15 mouse cellular contexts compared by ENCODE assay signal in genomic region chr5:88649250-88650173, GRCm38 (mm10). TPM values are rescaled to one million over a fixed set of nuclear protein-coding genes. Genes with fewer than 3 reads are reported as not detected.
DNase-seq lines count a peak whose midpoint lies in the region; ATAC-seq and TF ChIP-seq lines count a peak whose summit lies in the region.
"Had no signal": no experiment of that assay in that cellular context is flagged by ENCODE, and none has a peak within 500 bp of the region (broad histone marks: within the 10 kb centered on the region; RNA-seq: fewer than 3 reads in every experiment).

No protein-coding gene starts in this region.

- H3K36me3 ChIP-seq in heart, adult 2 months (ENCODE audit: control insufficient read depth, insufficient read depth, low read length): no peaks in the 10 kb centered on the region
- H3K36me3 ChIP-seq in lung, embryonic 14.5 days (ENCODE audit: insufficient read depth): peaks cover 29% of the 10 kb centered on the region
- H3K36me3 ChIP-seq in lung, postnatal 0 days (ENCODE audit: insufficient read depth, low read length): no peaks in the 10 kb centered on the region; the same call in 1 of the 2 replicates
- peaks cover 18% of the 10 kb centered on the region; the same call in 1 of the 2 replicates for H3K36me3 ChIP-seq in intestine, embryonic 15.5 days

- intact Hi-C loops in heart, adult 2 months (cut with DNase I): no loop called here
- intact Hi-C loops in left cerebral cortex, postnatal 4 days (cut with DNase I): no loop called here

- no peak overlapping the region for H3K9ac ChIP-seq in heart, adult 2 months (ENCODE audit: low read depth, low read length)
- no peak overlapping the region for H3K9ac ChIP-seq in lung, embryonic 14.5 days
- no peak overlapping the region for H3K9ac ChIP-seq in lung, postnatal 0 days (replicated peaks; ENCODE audit: low read depth)
- H3K9ac ChIP-seq in intestine, embryonic 15.5 days: no peak overlapping the region
- H3K9ac ChIP-seq: neural tube, embryonic 13.5 days had no signal

- H3K27ac ChIP-seq in heart, adult 2 months: no peak overlapping the region
- no peak overlapping the region for H3K27ac ChIP-seq in lung, embryonic 14.5 days (ENCODE audit: low read depth)
- H3K27ac ChIP-seq in lung, postnatal 0 days (ENCODE audit: low read length): no peak overlapping the region
- no peak overlapping the region for H3K27ac ChIP-seq in intestine, embryonic 15.5 days
- H3K27ac ChIP-seq: layer of hippocampus, adult 2 months; neural tube, embryonic 13.5 days had no signal

- H3K4me2 ChIP-seq in lung, embryonic 14.5 days: no peak overlapping the region
- no peak overlapping the region for H3K4me2 ChIP-seq in lung, postnatal 0 days (replicated peaks; ENCODE audit: low read depth, low read length)
- no peak overlapping the region for H3K4me2 ChIP-seq in intestine, embryonic 15.5 days (replicated peaks)
- H3K4me2 ChIP-seq: neural tube, embryonic 13.5 days had no signal

- H3K27me3 ChIP-seq in heart, adult 2 months (ENCODE audit: control insufficient read depth, insufficient read depth, low read length): no peaks in the 10 kb centered on the region
- H3K27me3 ChIP-seq in lung, embryonic 14.5 days (ENCODE audit: insufficient read depth, low read length): no peaks in the 10 kb centered on the region
- H3K27me3 ChIP-seq in lung, postnatal 0 days (replicated peaks; ENCODE audit: insufficient read depth, low read length): no peaks in the 10 kb centered on the region
- no peaks in the 10 kb centered on the region for H3K27me3 ChIP-seq in intestine, embryonic 15.5 days (replicated peaks)
- H3K27me3 ChIP-seq: neural tube, embryonic 13.5 days had no signal

- no peak for TF ChIP-seq POLR2A in heart, adult 2 months (IDR thresholded peaks at IDR 0.05; ENCODE audit: insufficient read depth, low read depth, low read length)

- no peak for TF ChIP-seq EP300 in heart, adult 2 months (IDR thresholded peaks at IDR 0.05; ENCODE audit: insufficient read depth, low read depth, low read length)
- no peak for TF ChIP-seq EP300 in lung, postnatal 0 days (IDR thresholded peaks at IDR 0.05)

- ATAC-seq in lung, embryonic 14.5 days (ENCODE audit: insufficient read depth): peak; percentile 50; the same call in 1 of the 2 replicates
- no peak for ATAC-seq in lung, postnatal 0 days
- peak; percentile 57; the same call in 1 of the 2 replicates for ATAC-seq in intestine, embryonic 15.5 days
- 0 out of 2 replicates have a peak, but pooled peaks have one; percentile 8 for ATAC-seq in megakaryocyte, adult 5-6 weeks (ENCODE audit: poor library complexity, severe bottlenecking)

- peak; percentile 84 for DNase-seq in heart, adult 11 months
- DNase-seq in heart, adult 2 months: no peak
- DNase-seq in lung, embryonic 14.5 days: peak; percentile 21
- no peak for DNase-seq in lung, postnatal 0 days (ENCODE audit: low spot score)
- no peak for DNase-seq in ovary, postnatal 36 days (ENCODE audit: low spot score)
- DNase-seq in left cerebral cortex, postnatal 4 days: no peak
- DNase-seq: adrenal gland, postnatal 25 days; cerebellum, adult 2 months; embryo, embryonic 11 days; lung, postnatal 14 days; thymus, adult 2 months had no signal

- 70% methylated on average over 17 of the region's 17 CpGs for WGBS in heart, adult 2 months
- WGBS in lung, embryonic 14.5 days: 67% methylated on average over 17 of the region's 17 CpGs
- 60% methylated on average over 17 of the region's 17 CpGs for WGBS in lung, postnatal 0 days
- WGBS in intestine, embryonic 15.5 days: 74% methylated on average over 17 of the region's 17 CpGs

- no peak overlapping the region for H3K4me3 ChIP-seq in heart, adult 2 months
- H3K4me3 ChIP-seq in lung, embryonic 14.5 days (ENCODE audit: low read depth, low read length): no peak overlapping the region
- no peak overlapping the region for H3K4me3 ChIP-seq in lung, postnatal 0 days (ENCODE audit: low read depth, low read length)
- no peak overlapping the region for H3K4me3 ChIP-seq in intestine, embryonic 15.5 days (replicated peaks)
- H3K4me3 ChIP-seq: layer of hippocampus, adult 2 months; neural tube, embryonic 13.5 days had no signal

- no peaks in the 10 kb centered on the region; the same call in 1 of the 2 replicates for H3K4me1 ChIP-seq in heart, adult 2 months (ENCODE audit: control insufficient read depth, insufficient read depth, low read length)
- no peaks in the 10 kb centered on the region for H3K4me1 ChIP-seq in lung, embryonic 14.5 days (ENCODE audit: insufficient read depth)
- no peaks in the 10 kb centered on the region for H3K4me1 ChIP-seq in lung, postnatal 0 days (ENCODE audit: insufficient read depth, low read depth, low read length)
- H3K4me1 ChIP-seq in intestine, embryonic 15.5 days (replicated peaks): no peaks in the 10 kb centered on the region
- H3K4me1 ChIP-seq: neural tube, embryonic 13.5 days had no signal

- H3K9me3 ChIP-seq in lung, embryonic 14.5 days (ENCODE audit: low read depth, low read length): no peaks in the 10 kb centered on the region
- H3K9me3 ChIP-seq in lung, postnatal 0 days (ENCODE audit: low read length): no peaks in the 10 kb centered on the region
- H3K9me3 ChIP-seq in intestine, embryonic 15.5 days: no peaks in the 10 kb centered on the region
- H3K9me3 ChIP-seq: neural tube, embryonic 13.5 days had no signal

- no peaks in the 10 kb centered on the region for H3K79me2 ChIP-seq in heart, adult 2 months (replicated peaks; ENCODE audit: control insufficient read depth, insufficient read depth, low read length)

- no peak for TF ChIP-seq CTCF in heart, adult 2 months (IDR thresholded peaks at IDR 0.05)
- no peak for TF ChIP-seq CTCF in lung, embryonic 14.5 days (IDR thresholded peaks at IDR 0.05; ENCODE audit: low read depth)
- TF ChIP-seq CTCF in lung, postnatal 0 days (IDR thresholded peaks at IDR 0.05): no peak

RNA-seq across cellular contexts. Expression of gene Grsf1, which starts 26.5 kb away (rescaled TPM):
- total RNA-seq in heart, adult 2 months (2021): 100 to 1,000 TPM; 187 to 211 TPM
- polyA plus RNA-seq in heart, adult 2 months (2012; rRNA removed): 63.6 and 111 TPM in 2 replicates
- 71.4 and 73.3 TPM in 2 replicates for polyA plus RNA-seq in lung, embryonic 14.5 days (2014; fragmentation: Nextera tagmentation; extraction: Ambion mirVana)
- 45.4 and 46.0 TPM in 2 replicates for polyA plus RNA-seq in lung, postnatal 0 days (2015; fragmentation: Nextera tagmentation; extraction: Ambion mirVana)
- polyA plus RNA-seq in intestine, embryonic 15.5 days (2015; fragmentation: Nextera tagmentation; extraction: Ambion mirVana): 47.2 and 47.9 TPM in 2 replicates
- total RNA-seq in megakaryocyte, adult 5-6 weeks (2015): 56.5 TPM in 2 replicates
- total RNA-seq in megakaryocyte, adult 5-6 weeks (2017): 74.6 and 83.2 TPM in 2 replicates
- total RNA-seq in left cerebral cortex, postnatal 4 days (2021): 10 to 100 TPM; 63.4 to 66.7 TPM

Comparison
In these comparisons a context has a peak if more than half of its experiments do, and no peak if none do; other contexts are left out.
1. DNase-seq: peak in heart, adult 11 months (single experiment) and lung, embryonic 14.5 days (single experiment); none in heart, adult 2 months (0 of 2), lung, postnatal 0 days (single experiment), ovary, postnatal 36 days (single experiment) and left cerebral cortex, postnatal 4 days (single experiment).